Mouse (Mus musculus) midbrain, embryonic 16.5 days (tissue): ENCODE measurements at regions not wholly inside any gene's neighbourhood (a gene's known extent, or its start where the extent isn't known, plus 50 kb on each side); places are given as distances from the start of the nearest gene placed in this dataset.

ENCODE experiments used
- ATAC-seq: fragments of 200-750 bp; cut with Nextera tagmentation; 2 replicates; pipeline ENCODE4 v1.8.0; 2017; ENCODE audit warnings: moderate TSS enrichment
- H3K27ac ChIP-seq: fragments of 300-500 bp; sonication (generic); 2 replicates; pipeline ENCODE4 v1.5.1; 2014; ENCODE audit warnings: mild to moderate bottlenecking, low read length, mixed read lengths
- H3K27me3 ChIP-seq: fragments of 300-500 bp; sonication (generic); 2 replicates; pipeline ENCODE4 v1.6.1; 2014; ENCODE audit warnings: low read depth, low read length, mixed read lengths; ENCODE audit not compliant: control insufficient read depth, insufficient read depth
- H3K36me3 ChIP-seq: fragments of 300-500 bp; sonication (generic); 2 replicates; pipeline ENCODE4 v1.6.1; 2014; ENCODE audit warnings: mild to moderate bottlenecking, low read length, moderate library complexity, mixed read lengths; ENCODE audit not compliant: control insufficient read depth, insufficient read depth
- H3K4me1 ChIP-seq: fragments of 300-500 bp; sonication (generic); 2 replicates; pipeline ENCODE4 v1.6.1; 2014; ENCODE audit warnings: mild to moderate bottlenecking, low read length, mixed read lengths; ENCODE audit not compliant: control insufficient read depth, insufficient read depth
- H3K4me2 ChIP-seq: fragments of 300-500 bp; sonication (generic); 2 replicates; pipeline ENCODE4 v1.6.1; 2014; ENCODE audit warnings: mild to moderate bottlenecking, low read length, mixed read lengths
- H3K4me3 ChIP-seq: fragments of 300-500 bp; sonication (generic); 2 replicates; pipeline ENCODE4 v1.5.1; 2014; ENCODE audit warnings: low read depth, mild to moderate bottlenecking, low read length, moderate library complexity, mixed read lengths
- H3K9ac ChIP-seq: fragments of 300-500 bp; sonication (generic); 2 replicates; pipeline ENCODE4 v1.6.1; 2014; ENCODE audit warnings: low read depth, low read length, mixed read lengths
- H3K9me3 ChIP-seq: fragments of 300-500 bp; sonication (generic); replicated peaks from 2 replicates; pipeline ENCODE4 v1.6.1; 2014; ENCODE audit warnings: mild to moderate bottlenecking, low read length, mixed read lengths; ENCODE audit not compliant: control insufficient read depth, poor library complexity, severe bottlenecking
- WGBS: fragments of 180-500 bp; shearing (Covaris S2); extraction: QIAGEN DNeasy Blood & Tissue Kit; methylation state at CpG from one replicate; pipeline ENCODE4 v1.1.7; 2014; 5-methylcytosine and 5-hydroxymethylcytosine counted together

DNA sequence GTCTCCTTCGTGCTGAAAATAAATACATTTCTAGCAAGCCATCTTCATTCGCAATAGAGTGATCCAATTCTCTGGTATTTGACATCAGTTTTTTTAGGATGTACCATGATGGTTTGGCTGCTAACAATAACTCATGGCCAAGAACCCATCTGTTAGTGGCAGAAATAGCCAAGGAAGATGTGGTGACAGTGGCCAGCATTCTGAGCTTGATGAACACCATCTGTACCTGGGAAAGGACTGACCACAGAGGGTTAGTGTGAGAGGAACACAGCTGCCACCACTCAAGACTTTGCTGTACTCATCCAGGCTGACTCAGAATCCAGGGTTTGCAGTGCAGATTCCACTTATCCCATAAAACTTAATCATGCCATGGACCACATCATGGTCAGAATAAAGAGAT, 348.8 kb upstream of the Grm7 start:
- no peak overlapping the region for H3K27ac ChIP-seq
- no peak for ATAC-seq
- H3K4me2 ChIP-seq: no peak overlapping the region
- H3K4me3 ChIP-seq: no peak overlapping the region
- 90% methylated on average over 2 of the region's 2 CpGs for WGBS
- H3K4me1 ChIP-seq: no peaks in the 10 kb centered on the region
- no peaks in the 10 kb centered on the region for H3K36me3 ChIP-seq
- no peaks in the 10 kb centered on the region for H3K27me3 ChIP-seq
- no peak overlapping the region for H3K9ac ChIP-seq
- H3K9me3 ChIP-seq: no peaks in the 10 kb centered on the region
